Mouse (Mus musculus) stomach, embryonic 15.5 days (tissue): ENCODE data around the gene Tcp11l2. TPM values are rescaled to one million over a fixed set of nuclear protein-coding genes. Genes with fewer than 3 reads are reported as not detected.

ENCODE experiments used
- ATAC-seq: fragments of 200-750 bp; cut with Nextera tagmentation; 2 replicates; pipeline ENCODE4 v1.8.0; 2017; ENCODE audit warnings: low read depth, moderate number of reproducible peaks, moderate TSS enrichment; ENCODE audit not compliant: insufficient read depth, low FRiP score
- H3K27ac ChIP-seq: fragments of 300-500 bp; sonication (generic); 2 replicates; pipeline ENCODE4 v1.5.1; 2015; ENCODE audit warnings: mild to moderate bottlenecking, inconsistent platforms
- H3K27me3 ChIP-seq: fragments of 300-500 bp; sonication (generic); replicated peaks from 2 replicates; pipeline ENCODE4 v1.6.1; 2015; ENCODE audit warnings: inconsistent platforms
- H3K36me3 ChIP-seq: fragments of 300-500 bp; sonication (generic); 2 replicates; pipeline ENCODE4 v1.6.1; 2015; ENCODE audit warnings: inconsistent platforms
- H3K4me1 ChIP-seq: fragments of 300-500 bp; sonication (generic); 2 replicates; pipeline ENCODE4 v1.6.1; 2015; ENCODE audit warnings: inconsistent platforms
- H3K4me2 ChIP-seq: fragments of 300-500 bp; sonication (generic); 2 replicates; pipeline ENCODE4 v1.6.1; 2015; ENCODE audit warnings: mild to moderate bottlenecking, inconsistent platforms
- H3K4me3 ChIP-seq: fragments of 300-500 bp; sonication (generic); replicated peaks from 2 replicates; pipeline ENCODE4 v1.5.1; 2015; ENCODE audit warnings: inconsistent platforms
- H3K9ac ChIP-seq: fragments of 300-500 bp; sonication (generic); 2 replicates; pipeline ENCODE4 v1.6.1; 2015; ENCODE audit warnings: inconsistent platforms
- H3K9me3 ChIP-seq: fragments of 300-500 bp; sonication (generic); 2 replicates; pipeline ENCODE4 v1.6.1; 2016; ENCODE audit warnings: inconsistent platforms
- WGBS: fragments of 180-500 bp; shearing (Covaris S2); methylation state at CpG from one replicate; pipeline ENCODE4 v1.1.7; 2015; 5-methylcytosine and 5-hydroxymethylcytosine counted together
- polyA plus RNA-seq: library from polyadenylated mRNA; unstranded; fragments of >200 nt; fragmentation: Nextera tagmentation; extraction: Ambion mirVana; gene quantifications from 2 replicates; pipeline ENCODE4 v1.2.1, GENCODE M21; 2015

Gene Tcp11l2
- polyA plus RNA-seq, 1 experiment from 2014 or later = 19.7 TPM

GRCm38 (mm10) chr10:84562567-84563554, 13.6 kb upstream of the Tcp11l2 start:
- H3K9me3 ChIP-seq = no peaks in the 10 kb centered on the region
- WGBS = 64% methylated on average over 13 of the region's 13 CpGs
- no peak overlapping the region for H3K9ac ChIP-seq
- 0 out of 2 replicates have a peak overlapping the region, but pooled peaks have one; percentile 28 for H3K27ac ChIP-seq
- no peak overlapping the region for H3K4me3 ChIP-seq
- ATAC-seq = peak; percentile 91
- no peaks in the 10 kb centered on the region for H3K27me3 ChIP-seq
- no peak overlapping the region for H3K4me2 ChIP-seq
- no peaks in the 10 kb centered on the region for H3K36me3 ChIP-seq
- no peaks in the 10 kb centered on the region for H3K4me1 ChIP-seq

GRCm38 (mm10) chr10:84564427-84564826, 12.0 kb upstream of the Tcp11l2 start:
- no peaks in the 10 kb centered on the region for H3K4me1 ChIP-seq
- no peak for ATAC-seq
- no peaks in the 10 kb centered on the region for H3K27me3 ChIP-seq
- H3K4me3 ChIP-seq = no peak overlapping the region
- H3K9me3 ChIP-seq = no peaks in the 10 kb centered on the region
- no peaks in the 10 kb centered on the region for H3K36me3 ChIP-seq
- no peak overlapping the region for H3K27ac ChIP-seq
- 84% methylated on average over 8 of the region's 8 CpGs for WGBS
- no peak overlapping the region for H3K4me2 ChIP-seq
- H3K9ac ChIP-seq = no peak overlapping the region

GRCm38 (mm10) chr10:84571052-84571639, 5.3 kb upstream of the Tcp11l2 start:
- 74% methylated on average over 10 of the region's 10 CpGs for WGBS
- no peak overlapping the region for H3K9ac ChIP-seq
- ATAC-seq = no peak

GRCm38 (mm10) chr10:84573671-84574420, 2.6 kb upstream of the Tcp11l2 start:
- Histone ChIP-seq H3K9me3 (no peaks in the 10 kb centered on the region), H3K4me1 (0 out of 2 replicates have a peak, but pooled peaks cover 9% of the 10 kb centered on the region), H3K4me3 (no peak overlapping the region), H3K27ac (no peak overlapping the region), H3K27me3 (no peaks in the 10 kb centered on the region), H3K36me3 (no peaks in the 10 kb centered on the region), H3K4me2 (no peak overlapping the region), H3K9ac (no peak overlapping the region)
- 54% methylated on average over 5 of the region's 5 CpGs for WGBS
- ATAC-seq = no peak

More at GRCm38 (mm10) chr10:84571052-84571639, 5.3 kb upstream of the Tcp11l2 start:
- Histone ChIP-seq H3K36me3 (no peaks in the 10 kb centered on the region), H3K4me2 (no peak overlapping the region), H3K9me3 (no peaks in the 10 kb centered on the region), H3K27ac (no peak overlapping the region), H3K4me1 (no peaks in the 10 kb centered on the region), H3K27me3 (no peaks in the 10 kb centered on the region), H3K4me3 (no peak overlapping the region)

- no peaks in the 10 kb centered on the region for H3K27me3 ChIP-seq
- H3K4me3 ChIP-seq = peak overlapping the region; percentile 91
- H3K36me3 ChIP-seq = no peaks in the 10 kb centered on the region
- peak overlapping the region; percentile 89 for H3K4me2 ChIP-seq
- peak; percentile 90 for ATAC-seq
- H3K4me1 ChIP-seq = 0 out of 2 replicates have a peak, but pooled peaks cover 9% of the 10 kb centered on the region
- H3K27ac ChIP-seq = peak overlapping the region; percentile 77
- H3K9ac ChIP-seq = no peak overlapping the region
- H3K9me3 ChIP-seq = no peaks in the 10 kb centered on the region
- under 1% methylated on average over 14 of the region's 14 CpGs for WGBS
Observed at GRCm38 (mm10) chr10:84576029-84576394, 414 bp upstream of the Tcp11l2 start.

GRCm38 (mm10) chr10:84577071-84577727, 773 bp downstream of the Tcp11l2 start:
- WGBS = under 1% methylated on average over 35 of the region's 38 CpGs
- H3K4me3 ChIP-seq = peak overlapping the region; percentile 91
- H3K4me2 ChIP-seq = peak overlapping the region; percentile 89
- 0 out of 2 replicates have a peak, but pooled peaks cover 9% of the 10 kb centered on the region for H3K4me1 ChIP-seq
- no peaks in the 10 kb centered on the region for H3K27me3 ChIP-seq
- peak overlapping the region; percentile 56; the same call in 1 of the 2 replicates for H3K9ac ChIP-seq
- ATAC-seq = peak; percentile 9; the same call in 1 of the 2 replicates
- no peaks in the 10 kb centered on the region for H3K36me3 ChIP-seq
- no peaks in the 10 kb centered on the region for H3K9me3 ChIP-seq
- H3K27ac ChIP-seq = peak overlapping the region; percentile 77; the same call in 1 of the 2 replicates

GRCm38 (mm10) chr10:84578738-84579137, 2.3 kb downstream of the Tcp11l2 start:
- Histone ChIP-seq H3K4me3 (no peak overlapping the region), H3K36me3 (no peaks in the 10 kb centered on the region), H3K27ac (no peak overlapping the region), H3K4me1 (0 out of 2 replicates have a peak, but pooled peaks cover 9% of the 10 kb centered on the region), H3K4me2 (no peak overlapping the region), H3K27me3 (no peaks in the 10 kb centered on the region), H3K9ac (no peak overlapping the region), H3K9me3 (no peaks in the 10 kb centered on the region)
- WGBS = 80% methylated on average over 10 of the region's 10 CpGs
- no peak for ATAC-seq

- Histone ChIP-seq H3K4me1 (0 out of 2 replicates have a peak, but pooled peaks cover 9% of the 10 kb centered on the region), H3K4me3 (no peak overlapping the region), H3K36me3 (no peaks in the 10 kb centered on the region), H3K27me3 (no peaks in the 10 kb centered on the region), H3K9ac (no peak overlapping the region), H3K4me2 (no peak overlapping the region), H3K9me3 (no peaks in the 10 kb centered on the region), H3K27ac (no peak overlapping the region)
- 65% methylated on average over 2 of the region's 2 CpGs for WGBS
- ATAC-seq = no peak
Observed at GRCm38 (mm10) chr10:84579527-84579926, 3.1 kb downstream of the Tcp11l2 start.

- ATAC-seq = no peak
- Histone ChIP-seq H3K9ac (no peak overlapping the region), H3K4me1 (0 out of 2 replicates have a peak, but pooled peaks cover 9% of the 10 kb centered on the region), H3K4me2 (no peak overlapping the region), H3K4me3 (no peak overlapping the region), H3K27ac (no peak overlapping the region), H3K27me3 (no peaks in the 10 kb centered on the region), H3K36me3 (no peaks in the 10 kb centered on the region), H3K9me3 (no peaks in the 10 kb centered on the region)
- WGBS = 61% methylated on average over 8 of the region's 8 CpGs
Observed at GRCm38 (mm10) chr10:84581191-84581590, 4.8 kb downstream of the Tcp11l2 start.

GRCm38 (mm10) chr10:84582236-84582635, 5.8 kb downstream of the Tcp11l2 start:
- Histone ChIP-seq H3K27ac (no peak overlapping the region), H3K4me2 (no peak overlapping the region), H3K4me3 (no peak overlapping the region), H3K9ac (no peak overlapping the region), H3K36me3 (no peaks in the 10 kb centered on the region), H3K27me3 (no peaks in the 10 kb centered on the region), H3K4me1 (0 out of 2 replicates have a peak, but pooled peaks cover 9% of the 10 kb centered on the region), H3K9me3 (no peaks in the 10 kb centered on the region)
- 78% methylated on average over 7 of the region's 7 CpGs for WGBS
- ATAC-seq = no peak
